In the genomic region with DNA sequence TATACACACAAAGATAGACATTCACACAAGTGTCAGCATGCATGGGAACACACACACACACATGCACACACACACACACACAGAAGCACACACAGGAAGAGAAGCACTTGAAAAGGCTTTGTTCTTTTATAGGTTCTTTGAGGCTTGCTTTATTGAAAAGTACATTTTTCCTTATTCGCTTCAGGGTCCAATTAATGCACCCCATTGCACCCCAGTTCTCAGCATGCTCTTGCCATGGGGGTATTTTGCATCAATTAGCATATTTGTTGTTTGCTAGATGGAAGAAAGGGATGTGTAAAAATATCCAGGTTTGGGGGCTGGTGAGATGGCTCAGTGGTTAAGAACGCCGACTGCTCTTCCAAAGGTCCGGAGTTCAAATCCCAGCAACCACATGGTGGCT, we compare ENCODE assay signal across 20 mouse cellular contexts.
DNase-seq lines count a peak whose midpoint lies in the region; ATAC-seq and TF ChIP-seq lines count a peak whose summit lies in the region.
"Had no signal": no experiment of that assay in that cellular context is flagged by ENCODE, and none has a peak within 500 bp of the region (broad histone marks: within the 10 kb centered on the region; RNA-seq: fewer than 3 reads in every experiment).

No protein-coding gene starts in this region.

- peaks cover 32% of the 10 kb centered on the region for H3K4me1 ChIP-seq in forebrain, embryonic 16.5 days (replicated peaks; ENCODE audit: control insufficient read depth, insufficient read depth, low read length)
- H3K4me1 ChIP-seq in hindbrain, embryonic 16.5 days (ENCODE audit: control insufficient read depth, insufficient read depth, low read depth, low read length), result 0 out of 2 replicates have a peak, but pooled peaks cover 3% of the 10 kb centered on the region
- H3K4me1 ChIP-seq: embryonic facial prominence, embryonic 15.5 days; heart, embryonic 10.5 days had no signal

- H3K27me3 ChIP-seq in forebrain, embryonic 16.5 days (replicated peaks; ENCODE audit: control insufficient read depth, insufficient read depth, low read length), result no peaks in the 10 kb centered on the region
- no peaks in the 10 kb centered on the region for H3K27me3 ChIP-seq in hindbrain, embryonic 16.5 days (replicated peaks; ENCODE audit: control insufficient read depth, insufficient read depth, low read length)
- H3K27me3 ChIP-seq: embryonic facial prominence, embryonic 15.5 days; hindbrain, embryonic 12.5 days had no signal

- TF ChIP-seq CTCF in layer of hippocampus, adult 2 months (conservative IDR thresholded peaks at IDR 0.05), result no peak

- H3K4me2 ChIP-seq in forebrain, embryonic 16.5 days (ENCODE audit: low read length), result no peak overlapping the region
- H3K4me2 ChIP-seq in hindbrain, embryonic 16.5 days (ENCODE audit: low read length), result no peak overlapping the region
- H3K4me2 ChIP-seq: embryonic facial prominence, embryonic 15.5 days; hindbrain, embryonic 12.5 days had no signal

- no peaks in the 10 kb centered on the region for H3K9me3 ChIP-seq in forebrain, embryonic 16.5 days (ENCODE audit: control insufficient read depth, low read length)
- no peaks in the 10 kb centered on the region for H3K9me3 ChIP-seq in hindbrain, embryonic 16.5 days (ENCODE audit: control insufficient read depth, low read length)
- H3K9me3 ChIP-seq: embryonic facial prominence, embryonic 15.5 days; heart, embryonic 10.5 days; hindbrain, embryonic 12.5 days had no signal

- DNase-seq in layer of hippocampus, adult 2 months (ENCODE audit: low spot score in 2 of 2), result no peak
- DNase-seq in layer of hippocampus, postnatal 14 days (ENCODE audit: low spot score in 2 of 2), result no peak
- peak; percentile 19 for DNase-seq in retina, postnatal 1 day
- no peak for DNase-seq in retina, embryonic 14.5 days (ENCODE audit: low spot score)
- DNase-seq: adrenal gland, adult 8-10 months; adrenal gland, postnatal 36 days; cerebellum, adult 11 months; cerebellum, adult 8-10 months; embryo, embryonic 11 days; gastrocnemius, adult 2 months; gastrocnemius, postnatal 25 days; heart, postnatal 10 days; heart, postnatal 4 days had no signal

- H3K9ac ChIP-seq in forebrain, embryonic 16.5 days (replicated peaks; ENCODE audit: low read depth, low read length), result no peak overlapping the region
- H3K9ac ChIP-seq in hindbrain, embryonic 16.5 days (ENCODE audit: low read depth, low read length), result no peak overlapping the region
- H3K9ac ChIP-seq: embryonic facial prominence, embryonic 15.5 days; hindbrain, embryonic 12.5 days had no signal

- H3K27ac ChIP-seq in layer of hippocampus, adult 2 months, result peak overlapping the region; percentile 84; the same call in 1 of the 2 replicates
- H3K27ac ChIP-seq in forebrain, embryonic 16.5 days (ENCODE audit: low read length), result peak overlapping the region; percentile 50; the same call in 1 of the 2 replicates
- no peak overlapping the region for H3K27ac ChIP-seq in hindbrain, embryonic 16.5 days (ENCODE audit: low read depth, low read length)
- H3K27ac ChIP-seq: embryonic facial prominence, embryonic 15.5 days; gastrocnemius, adult 2 months; heart, embryonic 10.5 days; hindbrain, embryonic 12.5 days had no signal

- H3K36me3 ChIP-seq in forebrain, embryonic 16.5 days (ENCODE audit: control insufficient read depth, insufficient read depth), result no peaks in the 10 kb centered on the region
- H3K36me3 ChIP-seq in hindbrain, embryonic 16.5 days (ENCODE audit: control insufficient read depth, insufficient read depth, low read length), result no peaks in the 10 kb centered on the region
- H3K36me3 ChIP-seq: embryonic facial prominence, embryonic 15.5 days; heart, embryonic 10.5 days; hindbrain, embryonic 12.5 days had no signal

- H3K4me3 ChIP-seq in layer of hippocampus, adult 2 months, result no peak overlapping the region
- H3K4me3 ChIP-seq in forebrain, embryonic 16.5 days (replicated peaks; ENCODE audit: low read length), result no peak overlapping the region
- no peak overlapping the region for H3K4me3 ChIP-seq in hindbrain, embryonic 16.5 days (ENCODE audit: low read length)
- H3K4me3 ChIP-seq: embryonic facial prominence, embryonic 15.5 days; erythroblast, embryonic 14.5 days; gastrocnemius, adult 2 months; heart, embryonic 10.5 days; hindbrain, embryonic 12.5 days had no signal

- 43% methylated on average over 4 of the region's 4 CpGs for WGBS in forebrain, embryonic 16.5 days
- 82% methylated on average over 4 of the region's 4 CpGs for WGBS in hindbrain, embryonic 16.5 days

- ATAC-seq in forebrain, embryonic 16.5 days, result no peak
- ATAC-seq in hindbrain, embryonic 16.5 days, result no peak
- ATAC-seq: hindbrain, postnatal 0 days had no signal
